Mouse (Mus musculus): ENCODE results near the gene Gm20708. TPM values are rescaled to one million over a fixed set of nuclear protein-coding genes. Genes with fewer than 3 reads are reported as not detected.
A peak's percentile ranks its signal among the peaks of the same experiment; 100 is the strongest.

Gene Gm20708
- polyA plus RNA-seq, 1 experiment from 2014 or later: 0.26 TPM

DNA sequence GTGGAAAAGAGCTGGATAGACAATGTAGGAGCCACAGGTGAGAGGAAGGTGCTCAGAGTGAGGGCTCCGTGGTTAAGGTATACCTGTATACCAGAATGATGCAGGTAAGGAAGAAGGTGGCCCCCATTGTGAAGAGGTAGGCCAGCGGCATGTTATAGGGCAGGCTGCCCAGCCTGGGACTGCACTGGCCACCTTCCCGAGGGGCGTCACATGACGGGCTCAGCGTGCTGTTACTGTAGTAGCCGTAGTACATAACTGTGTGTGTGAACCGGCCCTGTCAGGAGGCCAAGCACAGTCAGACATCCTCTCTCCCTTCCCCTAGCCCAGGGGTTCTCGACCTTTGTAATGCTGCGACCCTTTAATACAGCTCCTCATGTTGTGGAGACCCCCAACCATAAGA lies 34.5 kb upstream of the Gm20708 start:
- Histone ChIP-seq H3K9me3 (no peaks in the 10 kb centered on the region), H3K4me1 (replicated peaks) (peaks cover 19% of the 10 kb centered on the region), H3K4me2 (replicated peaks) (no peak overlapping the region), H3K36me3 (0 out of 2 replicates have a peak, but pooled peaks cover 2% of the 10 kb centered on the region), H3K4me3 (replicated peaks) (no peak overlapping the region), H3K9ac (no peak overlapping the region), H3K27ac (no peak overlapping the region), H3K27me3 (replicated peaks) (no peaks in the 10 kb centered on the region)
- ATAC-seq: no peak
- WGBS: 96% methylated on average over 10 of the region's 10 CpGs

DNA sequence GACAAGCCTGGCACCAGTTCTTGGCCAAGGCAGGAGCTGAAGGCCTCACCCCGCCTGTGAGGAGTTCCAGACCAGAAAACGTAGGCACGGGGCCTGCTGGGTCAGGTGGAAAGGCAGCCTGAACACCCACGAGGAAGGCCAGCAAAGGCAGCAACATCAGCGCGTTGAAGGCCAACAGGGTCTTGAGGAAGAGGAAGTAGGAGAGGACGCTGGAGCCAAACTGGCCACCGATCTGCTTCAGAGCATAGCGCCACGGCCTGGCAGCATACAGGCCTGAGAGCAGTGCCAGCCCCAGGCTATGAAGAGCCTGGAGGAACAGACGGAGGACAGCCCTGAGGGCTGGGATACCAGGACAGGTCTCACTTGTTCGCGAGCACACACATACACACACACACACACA lies 33.9 kb upstream of the Gm20708 start:
- H3K27me3 ChIP-seq (replicated peaks): no peaks in the 10 kb centered on the region
- H3K4me2 ChIP-seq (replicated peaks): no peak overlapping the region
- H3K9me3 ChIP-seq: no peaks in the 10 kb centered on the region
- H3K36me3 ChIP-seq: 0 out of 2 replicates have a peak, but pooled peaks cover 2% of the 10 kb centered on the region
- no peak overlapping the region for H3K4me3 ChIP-seq (replicated peaks)
- H3K4me1 ChIP-seq (replicated peaks): peaks cover 25% of the 10 kb centered on the region
- no peak for ATAC-seq
- WGBS: 89% methylated on average over 13 of the region's 13 CpGs
- H3K9ac ChIP-seq: no peak overlapping the region
- H3K27ac ChIP-seq: no peak overlapping the region

DNA sequence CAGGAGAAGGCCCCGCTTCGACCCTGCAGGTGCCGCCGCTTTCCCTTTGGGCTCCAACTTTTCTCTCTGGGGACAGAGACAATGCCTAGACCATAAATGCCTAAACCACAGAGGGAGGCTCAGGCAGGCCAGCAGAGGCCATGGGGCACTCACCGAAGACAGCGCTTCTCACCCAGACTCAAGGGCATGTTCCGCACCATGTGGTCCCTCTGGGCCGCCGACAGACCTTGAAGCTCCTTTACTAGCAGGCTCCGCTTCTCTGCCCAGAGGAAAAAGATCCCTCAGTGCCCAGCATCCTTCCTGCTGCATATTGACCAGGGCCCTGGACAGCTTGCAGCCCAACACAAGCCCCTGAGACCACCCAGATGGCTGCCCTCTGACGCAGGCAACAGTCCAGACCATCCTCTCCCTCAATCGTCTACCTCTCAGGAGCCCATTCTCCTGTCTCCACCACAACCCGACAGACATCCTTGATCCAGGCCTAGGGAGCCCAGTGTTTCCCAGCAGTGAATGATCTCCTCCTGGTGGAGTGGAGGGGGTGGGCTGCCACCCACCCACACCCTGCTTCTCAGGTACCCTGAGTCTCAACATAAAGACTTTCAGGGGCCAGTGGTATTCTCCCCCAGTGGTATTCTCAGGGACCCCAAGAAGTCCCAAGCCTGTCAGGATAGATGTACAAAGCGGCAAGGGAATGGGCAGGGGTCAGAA lies 33.2 kb upstream of the Gm20708 start:
- WGBS: 90% methylated on average over 14 of the region's 14 CpGs
- Histone ChIP-seq H3K27me3 (replicated peaks) (no peaks in the 10 kb centered on the region), H3K27ac (no peak overlapping the region), H3K9me3 (no peaks in the 10 kb centered on the region), H3K4me1 (replicated peaks) (peaks cover 28% of the 10 kb centered on the region), H3K4me3 (replicated peaks) (no peak overlapping the region), H3K4me2 (replicated peaks) (no peak overlapping the region), H3K36me3 (0 out of 2 replicates have a peak, but pooled peaks cover 2% of the 10 kb centered on the region), H3K9ac (no peak overlapping the region)
- ATAC-seq: no peak

DNA sequence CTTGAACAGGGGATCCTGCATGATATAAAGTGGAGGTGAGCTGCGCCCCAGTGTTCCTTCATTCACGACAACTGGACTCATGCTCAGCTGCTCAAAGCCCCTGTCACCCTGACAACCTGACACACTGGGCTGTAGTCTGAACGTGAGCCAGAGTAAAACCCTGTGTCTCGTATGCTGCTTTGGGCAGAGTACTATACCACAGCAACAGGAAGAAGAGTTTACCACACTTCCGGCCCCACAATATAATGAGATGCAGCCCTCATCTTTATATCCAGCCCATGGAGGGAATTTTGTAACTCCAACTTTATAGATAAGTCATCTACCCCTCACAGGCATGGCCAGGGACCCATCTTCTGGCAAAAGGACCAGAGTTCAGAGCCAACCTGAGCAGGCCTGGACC lies 32.4 kb upstream of the Gm20708 start:
- H3K4me1 ChIP-seq (replicated peaks): peaks cover 36% of the 10 kb centered on the region
- 89% methylated on average over 5 of the region's 5 CpGs for WGBS
- no peak overlapping the region for H3K27ac ChIP-seq
- H3K4me3 ChIP-seq (replicated peaks): no peak overlapping the region
- H3K4me2 ChIP-seq (replicated peaks): no peak overlapping the region
- no peaks in the 10 kb centered on the region for H3K27me3 ChIP-seq (replicated peaks)
- H3K36me3 ChIP-seq: no peaks in the 10 kb centered on the region
- H3K9me3 ChIP-seq: no peaks in the 10 kb centered on the region
- no peak for ATAC-seq
- H3K9ac ChIP-seq: no peak overlapping the region

DNA sequence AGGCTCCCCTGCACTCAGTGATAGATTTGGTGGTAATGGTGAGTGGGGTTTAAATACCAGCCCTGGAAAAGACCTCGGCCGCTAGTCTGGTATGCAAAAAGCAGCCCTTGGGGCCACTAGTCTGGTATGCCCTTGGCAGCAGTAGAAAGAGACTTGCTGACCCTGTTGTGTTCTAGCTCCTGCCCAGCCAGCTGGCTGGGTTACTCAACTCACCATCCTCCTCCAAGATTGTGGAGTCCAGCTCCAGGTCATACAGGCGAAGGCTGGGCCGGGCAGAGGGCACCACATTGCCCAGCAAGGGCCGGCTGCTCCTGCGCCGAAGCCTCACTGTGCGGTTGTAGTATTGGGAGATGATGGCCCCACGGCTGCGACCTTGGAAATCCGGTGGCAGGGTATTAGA lies 31.4 kb upstream of the Gm20708 start:
- no peak overlapping the region for H3K4me3 ChIP-seq (replicated peaks)
- peaks cover 41% of the 10 kb centered on the region for H3K4me1 ChIP-seq (replicated peaks)
- WGBS: 92% methylated on average over 11 of the region's 11 CpGs
- no peak overlapping the region for H3K9ac ChIP-seq
- H3K27ac ChIP-seq: no peak overlapping the region
- no peaks in the 10 kb centered on the region for H3K36me3 ChIP-seq
- H3K4me2 ChIP-seq (replicated peaks): no peak overlapping the region
- H3K9me3 ChIP-seq: no peaks in the 10 kb centered on the region
- H3K27me3 ChIP-seq (replicated peaks): no peaks in the 10 kb centered on the region
- ATAC-seq: no peak

DNA sequence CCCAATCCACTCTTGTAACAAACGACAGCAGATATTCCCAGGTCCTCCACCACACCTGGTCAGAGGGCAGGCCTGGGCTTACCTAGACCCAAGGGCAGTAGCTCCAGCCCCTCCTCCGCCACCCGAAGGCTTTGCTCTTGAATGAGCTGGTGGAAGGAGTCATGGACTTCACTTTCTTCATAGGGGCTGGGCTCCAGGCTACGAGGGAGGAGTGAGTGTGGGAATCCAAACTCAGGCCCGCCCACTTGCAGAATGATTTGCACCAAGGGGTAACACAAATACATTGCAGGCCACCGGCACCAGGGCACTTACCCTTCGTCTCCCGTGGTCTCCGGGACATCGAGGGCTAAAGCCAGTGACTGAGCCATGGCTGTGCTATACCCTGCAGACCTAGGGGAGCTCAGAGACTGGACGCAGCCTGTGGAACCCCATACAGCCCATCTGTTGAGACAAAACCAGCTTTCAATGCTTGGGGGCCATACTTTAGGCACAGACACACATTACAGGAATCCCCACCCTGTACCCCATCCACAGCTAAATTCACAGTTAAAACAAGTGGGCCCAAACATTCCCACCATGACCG lies 30.5 kb upstream of the Gm20708 start:
- H3K4me1 ChIP-seq (replicated peaks): peaks cover 48% of the 10 kb centered on the region
- 44% methylated on average over 12 of the region's 12 CpGs for WGBS
- ATAC-seq: no peak
- peak overlapping the region; percentile 92 for H3K27ac ChIP-seq
- no peaks in the 10 kb centered on the region for H3K27me3 ChIP-seq (replicated peaks)
- peak overlapping the region; percentile 50 for H3K4me3 ChIP-seq (replicated peaks)
- peak overlapping the region; percentile 65 for H3K9ac ChIP-seq
- H3K4me2 ChIP-seq (replicated peaks): peak overlapping the region; percentile 89
- no peaks in the 10 kb centered on the region for H3K36me3 ChIP-seq
- no peaks in the 10 kb centered on the region for H3K9me3 ChIP-seq

DNA sequence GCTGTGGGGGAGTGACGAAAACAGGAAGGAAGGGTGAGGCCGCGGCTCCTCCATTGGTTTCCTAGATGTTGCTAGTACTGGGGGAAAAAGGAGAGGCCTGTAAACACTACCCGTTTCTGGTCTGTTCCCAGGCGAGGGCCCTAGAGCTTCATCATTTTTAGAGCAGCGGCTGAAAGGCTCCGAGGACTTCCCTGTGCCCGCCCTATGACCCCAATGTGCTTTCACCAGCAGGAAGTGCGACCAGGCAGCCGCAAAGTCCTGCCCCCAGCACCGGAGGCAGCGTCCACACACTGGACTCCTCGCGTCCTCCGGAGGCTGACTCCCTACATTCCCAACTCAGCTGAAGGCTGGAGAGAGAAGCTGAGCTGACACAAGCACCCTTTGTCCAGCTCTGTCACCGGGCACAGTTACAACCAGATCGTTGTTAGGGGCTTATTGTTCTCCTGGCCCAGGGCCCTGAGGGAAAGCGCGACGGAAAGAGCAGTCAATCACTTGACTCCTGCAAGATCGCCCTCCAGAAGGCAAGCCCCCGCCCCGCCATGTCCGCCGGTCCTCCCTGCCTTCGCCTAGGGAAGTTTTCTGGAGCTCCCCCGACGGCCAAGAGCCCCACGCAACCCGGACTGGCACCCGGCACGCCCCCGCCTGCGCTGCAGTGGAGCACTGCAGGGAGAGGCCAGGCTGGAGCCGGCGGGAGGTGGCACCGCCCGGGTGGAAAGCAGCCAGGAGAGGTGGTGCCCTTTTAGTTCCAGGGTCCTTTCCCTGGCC lies 29.9 kb upstream of the Gm20708 start:
- 0 out of 2 replicates have a peak, but pooled peaks cover under 1% of the 10 kb centered on the region for H3K27me3 ChIP-seq (replicated peaks)
- no peaks in the 10 kb centered on the region for H3K9me3 ChIP-seq
- H3K4me2 ChIP-seq (replicated peaks): peak overlapping the region; percentile 89
- peak overlapping the region; percentile 65 for H3K9ac ChIP-seq
- H3K27ac ChIP-seq: peak overlapping the region; percentile 92
- no peaks in the 10 kb centered on the region for H3K36me3 ChIP-seq
- H3K4me3 ChIP-seq (replicated peaks): peak overlapping the region; percentile 50
- WGBS: 4% methylated on average over 38 of the region's 38 CpGs
- peak; percentile 48 for ATAC-seq
- peaks cover 48% of the 10 kb centered on the region for H3K4me1 ChIP-seq (replicated peaks)

DNA sequence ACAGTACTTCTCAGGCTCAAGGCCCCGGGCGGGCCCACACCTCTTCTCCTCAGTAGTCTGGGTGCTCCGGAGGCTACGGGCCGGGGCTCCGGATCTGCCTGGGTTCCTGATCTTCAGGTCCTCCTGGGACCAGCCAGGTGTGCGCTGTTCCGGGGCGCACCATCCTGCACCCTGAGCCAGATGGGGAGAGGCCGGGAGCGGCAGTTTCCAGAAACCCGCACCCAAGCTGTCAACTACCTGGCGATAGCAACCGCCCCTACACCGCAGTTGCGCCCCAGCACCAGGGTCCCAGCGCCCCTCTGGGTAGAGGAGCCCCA lies 29.3 kb upstream of the Gm20708 start:
- no peaks in the 10 kb centered on the region for H3K9me3 ChIP-seq
- H3K27ac ChIP-seq: peak overlapping the region; percentile 92
- H3K9ac ChIP-seq: peak overlapping the region; percentile 65
- no peaks in the 10 kb centered on the region for H3K36me3 ChIP-seq
- H3K4me2 ChIP-seq (replicated peaks): peak overlapping the region; percentile 89
- peak; percentile 21 for ATAC-seq
- H3K4me3 ChIP-seq (replicated peaks): peak overlapping the region; percentile 50
- 1% methylated on average over 17 of the region's 17 CpGs for WGBS
- H3K4me1 ChIP-seq (replicated peaks): peaks cover 48% of the 10 kb centered on the region
- 0 out of 2 replicates have a peak, but pooled peaks cover 3% of the 10 kb centered on the region for H3K27me3 ChIP-seq (replicated peaks)

DNA sequence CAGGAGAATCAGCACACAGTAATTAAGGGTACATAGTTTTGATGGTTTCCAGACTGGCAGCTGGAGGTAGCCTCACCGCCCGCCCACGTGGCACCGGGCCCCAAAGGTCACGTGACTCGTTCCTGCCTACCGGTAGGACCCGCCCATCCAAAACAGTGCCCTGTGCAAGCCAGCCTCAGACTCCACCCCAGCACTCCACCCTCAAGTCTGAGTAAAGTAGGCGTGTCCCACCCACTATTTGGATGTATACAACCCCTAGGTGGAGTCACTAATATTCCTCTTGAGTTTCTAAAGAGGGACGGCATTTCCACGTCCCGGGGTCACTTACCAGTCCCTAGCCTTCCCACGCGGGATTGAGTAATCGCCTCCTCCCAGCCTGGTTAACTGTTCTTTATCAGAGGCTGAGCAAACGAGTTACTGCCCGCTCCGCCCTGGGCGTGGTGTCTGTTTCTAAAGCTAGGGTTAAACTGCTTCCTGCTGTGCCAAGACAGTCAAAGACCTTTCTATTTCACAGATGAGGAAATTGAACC lies 28.8 kb upstream of the Gm20708 start:
- 1% methylated on average over 19 of the region's 19 CpGs for WGBS
- H3K27me3 ChIP-seq (replicated peaks): 0 out of 2 replicates have a peak, but pooled peaks cover 3% of the 10 kb centered on the region
- H3K4me1 ChIP-seq (replicated peaks): peaks cover 48% of the 10 kb centered on the region
- ATAC-seq: peak; percentile 87
- H3K36me3 ChIP-seq: no peaks in the 10 kb centered on the region
- H3K27ac ChIP-seq: peak overlapping the region; percentile 92
- peak overlapping the region; percentile 65 for H3K9ac ChIP-seq
- peak overlapping the region; percentile 89 for H3K4me2 ChIP-seq (replicated peaks)
- H3K4me3 ChIP-seq (replicated peaks): peak overlapping the region; percentile 50
- H3K9me3 ChIP-seq: no peaks in the 10 kb centered on the region

DNA sequence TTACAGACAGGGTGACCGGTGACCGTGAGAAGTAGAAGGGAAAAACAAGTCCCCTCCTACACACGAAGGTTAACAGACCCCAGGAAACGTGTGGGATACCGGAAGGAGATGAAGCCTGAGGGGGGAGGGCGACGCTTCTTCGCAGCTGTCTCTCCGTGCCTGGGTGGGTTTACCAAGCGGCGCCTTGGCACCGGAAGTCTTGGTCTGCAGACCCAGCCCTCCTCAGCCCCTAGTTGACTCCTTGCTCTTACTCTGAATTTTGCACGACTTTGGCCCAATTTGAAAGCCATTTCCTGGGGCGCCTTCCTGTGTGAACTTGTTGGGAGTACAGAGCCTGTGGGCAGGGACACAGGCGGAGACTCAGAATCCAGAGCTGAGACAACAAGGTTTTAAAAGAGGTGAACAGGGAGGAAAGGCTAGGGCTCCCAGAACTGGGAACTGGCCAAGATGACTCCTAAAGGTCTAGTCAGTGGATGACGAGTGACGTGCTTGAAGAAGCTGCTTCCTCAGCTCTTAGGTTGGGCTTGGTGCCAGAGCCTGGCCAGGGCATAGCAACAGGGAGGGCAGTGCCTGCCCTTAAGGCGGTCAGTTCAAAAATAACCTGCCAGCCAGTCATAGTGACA lies 28.2 kb upstream of the Gm20708 start:
- H3K4me1 ChIP-seq (replicated peaks): peaks cover 48% of the 10 kb centered on the region
- no peak overlapping the region for H3K9ac ChIP-seq
- H3K36me3 ChIP-seq: no peaks in the 10 kb centered on the region
- no peaks in the 10 kb centered on the region for H3K9me3 ChIP-seq
- 0 out of 2 replicates have a peak, but pooled peaks cover 3% of the 10 kb centered on the region for H3K27me3 ChIP-seq (replicated peaks)
- 19% methylated on average over 18 of the region's 18 CpGs for WGBS
- peak overlapping the region; percentile 92 for H3K27ac ChIP-seq
- peak overlapping the region; percentile 89 for H3K4me2 ChIP-seq (replicated peaks)
- no peak for ATAC-seq
- H3K4me3 ChIP-seq (replicated peaks): peak overlapping the region; percentile 50

DNA sequence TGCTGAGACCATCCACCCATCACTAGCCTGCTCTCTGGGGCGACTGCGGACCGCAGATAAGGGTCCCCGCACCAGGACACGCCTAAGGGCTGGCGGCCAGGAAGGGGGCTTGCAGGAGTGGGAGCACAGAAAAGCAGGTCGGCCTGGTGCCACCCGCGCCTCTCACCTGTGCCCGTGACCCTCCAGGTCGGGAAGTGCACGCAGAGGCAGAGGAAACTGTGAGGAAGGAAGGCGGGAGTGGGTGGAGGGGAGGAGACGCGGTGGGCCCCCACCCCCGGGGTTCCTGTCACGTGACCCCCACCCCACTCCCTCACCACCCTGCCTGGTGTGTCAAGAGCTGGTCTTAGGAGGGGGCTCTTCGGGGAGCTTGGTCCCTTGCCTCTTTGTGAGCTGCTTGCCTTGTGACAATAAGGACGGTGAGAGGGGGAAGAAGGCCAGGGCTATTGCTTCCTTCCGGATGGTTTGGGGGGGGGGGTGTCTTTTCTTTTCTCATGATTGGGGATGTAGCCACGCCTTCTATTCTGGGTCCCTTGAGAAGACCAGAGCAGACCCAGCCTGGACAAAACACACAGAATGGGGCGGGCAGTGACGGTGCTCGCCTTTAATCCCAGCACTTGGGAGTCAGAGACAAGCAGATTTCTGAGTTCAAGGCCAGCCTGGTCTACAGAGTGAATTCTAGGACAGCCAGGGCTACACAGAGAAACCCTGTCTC lies 27.3 kb upstream of the Gm20708 start, which contains the start of the genes Tmc8 and Tmc6:
TSS of gene Tmc8 (plus strand) at position 84 of the 712 bp plus-strand sequence.
TSS of gene Tmc6 (minus strand) at position 206 of the 712 bp plus-strand sequence.
- Histone ChIP-seq H3K4me2 (replicated peaks) (peak within 1 kb of the TSS; percentile 89), H3K9ac (peak within 1 kb of the TSS; percentile 34; the same call in 1 of the 2 replicates), H3K4me3 (replicated peaks) (peak within 1 kb of the TSS; percentile 50), H3K9me3 (no peaks in the 10 kb centered on the region), H3K27me3 (replicated peaks) (0 out of 2 replicates have a peak, but pooled peaks cover 3% of the 10 kb centered on the region), H3K4me1 (replicated peaks) (peaks cover 48% of the 10 kb centered on the region), H3K36me3 (no peaks in the 10 kb centered on the region), H3K27ac (peak within 1 kb of the TSS; percentile 92)
- 59% methylated on average over 24 of the region's 24 CpGs for WGBS
- ATAC-seq: no peak

Measured in intestine, embryonic 15.5 days (tissue).